Mouse (Mus musculus) frontal cortex, postnatal 10 days (tissue): ENCODE results near the gene Atp2b1.

Source experiments
- DNase-seq, 2 experiments: peaks; one replicate each; pipeline ENCODE4 v3.0.0; 2022; ENCODE audit warnings: low spot score in 2 of 2, mixed read lengths in 1 of 2

The Atp2b1 gene

DNA sequence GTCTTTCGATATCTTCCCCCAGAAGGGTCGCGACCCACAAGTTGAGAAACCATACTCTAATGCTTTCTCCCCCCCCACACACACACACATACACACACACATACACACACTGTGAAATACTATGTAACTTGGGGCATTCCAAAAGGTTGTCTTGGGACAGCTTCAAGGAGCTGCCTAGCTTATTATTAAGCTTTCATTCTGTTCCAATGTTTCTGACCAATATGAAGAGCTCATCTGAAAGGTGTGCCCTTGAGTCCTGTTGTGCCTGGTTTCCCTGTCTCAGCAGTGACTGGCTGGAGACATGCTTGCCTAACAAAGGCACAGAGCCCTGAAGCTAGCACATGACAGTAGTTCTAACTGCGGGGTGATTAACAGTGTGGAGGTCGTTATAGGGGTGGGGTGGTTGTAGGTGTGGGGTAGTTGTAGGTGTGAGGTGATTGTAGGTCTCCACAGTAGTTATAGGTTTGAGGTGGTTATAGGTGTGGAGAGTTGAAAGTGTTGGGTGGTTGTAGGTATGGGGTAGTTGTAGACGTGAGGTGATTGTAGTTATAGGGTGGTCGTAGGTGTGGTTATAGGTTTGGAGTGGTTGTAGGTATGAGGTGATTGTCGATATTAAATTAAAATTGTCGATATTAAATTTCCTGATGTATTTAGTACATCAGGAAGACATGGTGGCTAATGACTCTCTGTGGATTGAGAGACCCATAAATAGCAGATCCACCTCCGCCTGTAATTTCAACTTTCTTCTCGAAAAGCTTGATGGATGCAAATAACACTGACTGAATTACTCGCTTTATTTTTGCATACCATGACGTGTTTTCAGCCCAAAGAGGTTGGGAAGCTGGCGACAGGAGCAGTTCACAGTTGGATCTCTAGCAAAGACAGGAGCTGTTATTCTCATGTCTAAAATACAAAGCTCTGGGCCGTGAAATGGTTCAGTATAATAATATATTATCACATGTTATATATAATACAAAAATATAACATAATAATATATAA lies 119.9 kb downstream of the Atp2b1 start:
- no peak for DNase-seq

DNA sequence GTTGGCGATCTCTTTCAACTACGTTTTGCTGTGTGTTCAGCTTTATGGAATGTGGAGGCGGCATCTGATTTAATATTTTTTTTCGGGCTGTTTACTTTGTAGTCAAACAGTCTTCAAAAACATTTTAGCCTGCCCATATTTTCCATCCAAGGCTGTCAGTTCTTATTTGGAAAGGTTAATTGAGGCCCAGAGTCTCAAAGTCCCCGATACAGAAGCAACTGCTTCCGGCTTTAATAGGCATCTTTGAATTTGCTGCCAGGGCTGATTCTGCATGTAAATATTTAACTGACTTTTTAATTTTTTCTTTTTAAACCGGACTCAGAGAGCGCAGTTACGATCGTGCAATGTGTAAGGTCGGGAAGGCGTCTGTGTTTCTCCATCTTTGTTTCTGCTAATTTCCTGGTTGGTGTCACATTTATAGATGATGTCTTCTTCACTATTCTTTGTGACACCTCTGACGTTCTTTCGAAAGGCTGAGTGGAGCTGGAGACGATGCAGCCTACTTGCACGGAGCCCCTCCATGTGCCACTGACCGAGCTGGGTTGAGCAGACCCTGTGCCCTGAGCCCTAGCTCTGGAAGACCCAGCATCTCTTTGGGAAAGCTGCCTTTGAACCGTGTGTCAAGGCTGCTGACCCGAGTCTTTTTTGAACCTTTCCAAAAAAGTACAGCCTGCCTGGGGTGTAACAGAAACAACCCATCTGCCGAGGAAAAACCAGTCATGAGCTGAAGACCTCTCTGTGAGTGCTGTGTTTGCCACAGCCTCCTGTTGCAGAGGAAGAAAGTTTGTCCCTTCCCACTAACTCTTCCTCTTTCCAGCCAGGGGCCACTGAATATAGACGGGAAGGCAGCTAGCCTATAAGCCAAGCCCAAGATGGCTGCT lies 123.2 kb downstream of the Atp2b1 start:
- no peak for DNase-seq

DNA sequence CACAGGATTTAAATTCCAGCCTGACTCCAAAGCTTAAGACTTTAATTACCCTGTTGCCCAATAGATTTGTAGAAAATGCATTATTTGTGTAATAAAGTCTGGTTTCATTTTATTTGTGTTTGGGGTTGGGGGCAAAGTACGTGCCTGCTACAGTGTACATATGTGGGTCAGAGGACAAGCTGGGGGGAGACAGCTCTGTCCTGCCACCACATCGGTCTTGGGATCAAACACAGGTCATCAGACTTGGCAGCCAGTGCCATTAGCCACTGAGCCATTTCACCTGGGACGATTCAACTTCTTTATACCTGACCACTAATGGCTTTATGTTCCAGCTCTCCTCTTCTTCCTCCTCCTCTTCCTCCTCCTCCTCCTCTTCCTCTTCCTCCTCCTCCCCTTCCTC lies 124.7 kb downstream of the Atp2b1 start:
- DNase-seq, result no peak

DNA sequence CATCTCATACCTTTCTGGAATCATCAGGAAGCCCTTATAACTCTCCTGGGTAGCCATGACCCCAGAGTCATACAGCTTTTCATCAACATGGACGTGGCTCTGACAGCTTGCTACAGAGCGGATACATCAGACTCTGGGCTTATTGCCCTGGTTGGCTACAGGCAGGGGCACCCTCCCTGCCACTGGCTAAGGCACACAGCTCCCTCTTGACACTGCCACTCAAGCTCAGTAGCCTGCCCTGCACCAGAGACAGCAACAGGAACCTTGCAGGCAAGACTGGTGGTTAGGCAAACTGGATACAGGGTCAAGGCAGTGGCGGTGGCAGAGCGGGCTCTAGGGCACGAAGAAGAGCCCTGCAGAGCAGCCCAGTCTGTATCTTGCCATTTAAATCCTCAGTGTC lies 126.0 kb downstream of the Atp2b1 start:
- DNase-seq, result no peak

DNA sequence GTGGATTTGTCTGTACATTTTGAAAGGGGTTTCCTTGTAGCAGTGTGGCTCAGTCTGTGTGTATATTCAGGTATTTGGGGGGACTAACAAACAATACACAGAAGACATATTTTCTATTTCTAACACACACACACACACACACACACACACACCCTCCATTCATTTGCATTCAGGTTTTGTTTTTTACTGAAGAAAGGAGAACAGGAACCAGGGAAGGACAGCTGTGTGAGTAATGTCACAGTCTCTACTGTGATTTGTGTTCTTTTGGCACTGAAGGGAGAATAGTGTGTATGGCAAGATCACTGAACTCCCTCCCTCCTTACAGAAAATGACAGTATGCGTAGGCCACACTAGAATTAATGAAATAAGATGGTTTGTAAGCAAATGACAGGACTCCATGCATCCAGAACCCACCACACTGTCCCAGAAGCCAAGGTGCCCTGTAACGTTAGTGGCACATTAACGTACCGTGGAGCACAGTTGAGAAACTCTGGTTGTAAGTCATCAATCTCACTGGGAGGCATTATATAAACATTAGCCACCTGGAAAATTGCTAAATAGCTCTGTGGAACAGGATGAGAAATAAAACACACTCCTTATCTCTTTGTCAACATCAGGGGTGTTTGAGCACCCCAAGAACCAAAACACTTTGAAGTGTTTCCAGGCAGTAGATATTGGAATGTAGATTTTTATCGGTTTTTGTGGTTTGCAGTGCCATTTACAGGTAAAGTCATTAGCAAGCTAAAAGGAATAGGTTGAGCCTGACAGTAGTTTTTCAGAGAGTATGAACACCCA lies 132.7 kb downstream of the Atp2b1 start:
- no peak for DNase-seq

DNA sequence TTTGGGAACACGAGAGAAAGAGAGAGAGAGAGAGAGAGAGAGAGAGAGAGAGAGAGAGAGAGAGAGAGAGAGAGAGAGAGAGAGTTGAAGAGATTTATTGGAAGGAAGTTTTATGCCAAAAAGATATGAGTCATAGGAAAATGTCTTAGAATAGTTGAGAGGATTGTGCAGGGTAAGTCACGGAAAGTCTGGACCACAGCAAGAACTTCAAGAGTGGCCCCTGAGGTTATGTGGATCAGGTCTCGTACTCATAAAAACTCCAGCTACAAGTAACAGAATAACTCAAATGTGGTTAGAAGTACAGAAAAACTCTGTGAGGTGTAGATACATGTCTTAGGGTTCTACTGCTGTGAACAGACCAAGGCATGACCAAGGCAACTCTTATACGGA lies 133.3 kb downstream of the Atp2b1 start:
- no peak for DNase-seq

DNA sequence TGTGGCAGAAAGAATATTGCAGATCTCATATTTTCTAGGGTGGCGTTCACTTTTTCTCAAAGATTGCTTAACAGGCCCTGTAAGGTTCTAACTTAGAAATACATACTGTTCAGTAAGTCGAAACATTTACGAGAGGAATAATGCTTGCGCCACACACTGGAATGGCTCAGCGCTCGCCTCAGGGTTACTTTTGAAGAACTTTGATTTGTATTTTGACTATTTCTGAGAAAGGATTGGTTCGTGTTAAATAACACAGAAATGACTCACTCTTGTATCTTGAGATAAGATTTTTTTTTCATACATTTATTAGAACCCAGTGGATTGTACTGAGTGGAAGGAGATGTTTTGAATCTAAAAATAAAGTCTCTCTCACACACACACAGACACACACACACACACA lies 135.9 kb downstream of the Atp2b1 start:
- no peak for DNase-seq

DNA sequence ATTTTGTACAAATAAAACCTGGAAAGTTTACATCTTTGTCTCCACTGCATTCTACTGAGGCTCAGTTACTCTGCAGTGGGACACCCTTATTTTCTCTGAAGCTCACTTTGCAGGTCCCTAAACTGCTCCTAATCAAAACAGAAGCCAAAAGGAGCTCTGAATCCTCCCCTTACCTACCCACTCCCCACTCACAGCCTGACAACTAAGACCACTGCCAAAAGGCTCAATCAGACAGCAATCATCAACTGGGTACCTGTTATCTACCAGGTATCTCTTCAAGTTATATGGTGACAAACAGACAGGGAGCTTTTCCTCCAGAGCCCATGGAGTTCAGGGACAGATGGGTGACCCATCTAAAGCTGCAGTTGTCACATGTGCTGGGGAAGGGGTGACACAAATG lies 138.9 kb downstream of the Atp2b1 start:
- DNase-seq, result no peak

DNA sequence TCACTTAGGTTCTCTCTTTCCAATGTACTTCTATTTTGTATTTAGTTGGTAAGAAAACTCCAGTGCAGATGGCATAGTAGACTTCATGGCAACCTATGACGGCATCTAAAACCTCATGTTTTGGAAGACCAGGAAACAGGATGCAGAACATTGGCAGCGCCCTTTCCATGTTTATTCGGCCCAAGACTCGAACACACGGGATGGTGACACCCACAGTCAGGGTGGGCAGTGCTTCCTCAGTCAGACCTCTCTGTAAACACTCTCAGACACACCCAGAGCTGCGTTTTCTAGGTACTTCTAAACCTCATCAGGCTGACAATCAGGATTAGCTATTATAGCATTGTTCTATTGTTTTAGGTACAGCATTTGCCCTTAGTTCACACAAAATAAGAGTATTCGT lies 146.4 kb downstream of the Atp2b1 start:
- no peak for DNase-seq

DNA sequence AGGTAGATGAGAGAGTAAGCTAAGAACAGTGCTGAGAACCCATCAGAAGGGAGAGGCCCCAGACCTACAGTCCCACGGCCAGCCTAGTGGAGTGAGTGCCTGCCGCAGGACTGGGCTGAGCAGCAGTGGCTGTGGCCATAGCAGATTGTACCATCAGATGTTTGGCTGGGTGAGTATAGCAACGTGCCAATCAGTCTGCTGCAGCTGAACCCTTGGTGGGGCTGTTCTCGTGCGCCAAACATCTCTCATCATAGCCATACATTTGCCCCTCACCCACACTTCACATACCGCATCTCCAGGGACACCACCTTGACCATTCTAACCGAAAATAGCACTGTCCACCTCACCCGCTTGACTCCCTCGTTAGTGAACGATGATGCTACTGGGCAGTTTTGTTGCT lies 147.2 kb downstream of the Atp2b1 start:
- DNase-seq, result no peak

DNA sequence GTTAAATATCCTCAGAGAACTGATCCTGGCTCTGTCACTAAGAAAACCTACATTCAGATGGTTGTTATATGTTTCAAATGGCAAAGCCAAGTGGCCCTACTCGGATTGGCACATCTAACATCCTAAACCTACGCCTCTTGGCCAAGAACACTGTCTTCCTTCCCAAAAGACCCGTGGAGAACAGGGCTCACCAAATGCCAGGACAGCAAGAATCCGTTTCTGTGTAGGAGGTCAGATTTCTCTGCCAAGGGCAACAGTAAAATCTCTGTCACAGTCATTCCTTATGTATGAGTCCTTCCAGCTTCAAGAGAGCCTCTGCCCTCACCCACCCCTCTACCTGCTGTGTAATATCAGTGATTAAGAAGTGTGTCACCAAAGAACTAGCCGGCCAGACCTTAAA lies 148.3 kb downstream of the Atp2b1 start:
- DNase-seq, result no peak
